Mouse (Mus musculus): ENCODE measurements around the gene Ddx46. TPM values are rescaled to one million over a fixed set of nuclear protein-coding genes. Genes with fewer than 3 reads are reported as not detected.
"Not testable (repeated sequence)": the region's sequence is repeated elsewhere in the genome, so short reads cannot be mapped to it uniquely, and the experiment has no call there.

Gene Ddx46
- polyA plus RNA-seq, 1 experiment from 2014 or later, result 21.4 TPM

- H3K9me3 ChIP-seq (replicated peaks; ENCODE audit: control insufficient read depth, low read length), result no peaks in the 10 kb centered on the region
- peaks cover 8% of the 10 kb centered on the region for H3K36me3 ChIP-seq (ENCODE audit: control insufficient read depth, insufficient read depth)
- peaks cover 8% of the 10 kb centered on the region for H3K4me1 ChIP-seq (ENCODE audit: control insufficient read depth, insufficient read depth, low read length)
- H3K27me3 ChIP-seq (ENCODE audit: control insufficient read depth, insufficient read depth, low read length), result no peaks in the 10 kb centered on the region
- peak within 1 kb of the TSS; percentile 73 for H3K4me3 ChIP-seq (ENCODE audit: low read length)
- ATAC-seq (replicated peaks; ENCODE audit: extremely low read depth, insufficient read depth, low FRiP score), result peak; percentile 98
- peak within 1 kb of the TSS; percentile 83 for H3K9ac ChIP-seq (ENCODE audit: low read length)
- peak within 1 kb of the TSS; percentile 86 for H3K4me2 ChIP-seq (ENCODE audit: low read depth, low read length)
- under 1% methylated on average over 59 of the region's 59 CpGs for WGBS
- H3K27ac ChIP-seq (ENCODE audit: low read length), result peak within 1 kb of the TSS; percentile 78
Measured at GRCm38 (mm10) chr13:55622649-55623541, 11.9 kb upstream of the Ddx46 start, which contains the start of gene Caml. Gene Caml, plus strand, starts transcription at chr13:55623005.

GRCm38 (mm10) chr13:55635146-55635571, 332 bp downstream of the Ddx46 start:
- peaks cover 20% of the 10 kb centered on the region for H3K36me3 ChIP-seq (ENCODE audit: control insufficient read depth, insufficient read depth)
- WGBS, result under 1% methylated on average over 40 of the region's 40 CpGs
- H3K9me3 ChIP-seq (replicated peaks; ENCODE audit: control insufficient read depth, low read length), result no peaks in the 10 kb centered on the region
- peak overlapping the region; percentile 96 for H3K9ac ChIP-seq (ENCODE audit: low read length)
- peak; percentile 30; the same call in 1 of the 2 replicates for ATAC-seq (replicated peaks; ENCODE audit: extremely low read depth, insufficient read depth, low FRiP score)
- peak overlapping the region; percentile 98 for H3K4me3 ChIP-seq (ENCODE audit: low read length)
- no peaks in the 10 kb centered on the region for H3K27me3 ChIP-seq (ENCODE audit: control insufficient read depth, insufficient read depth, low read length)
- peaks cover 12% of the 10 kb centered on the region for H3K4me1 ChIP-seq (ENCODE audit: control insufficient read depth, insufficient read depth, low read length)
- 0 out of 2 replicates have a peak overlapping the region, but pooled peaks have one; percentile 37 for H3K27ac ChIP-seq (ENCODE audit: low read length)
- peak overlapping the region; percentile 90 for H3K4me2 ChIP-seq (ENCODE audit: low read depth, low read length)

- 83% methylated on average over 14 of the region's 14 CpGs for WGBS
- no peaks in the 10 kb centered on the region for H3K27me3 ChIP-seq (ENCODE audit: control insufficient read depth, insufficient read depth, low read length)
- no peak overlapping the region for H3K27ac ChIP-seq (ENCODE audit: low read length)
- H3K9ac ChIP-seq (ENCODE audit: low read length), result no peak overlapping the region
- H3K9me3 ChIP-seq (replicated peaks; ENCODE audit: control insufficient read depth, low read length), result no peaks in the 10 kb centered on the region
- peaks cover 12% of the 10 kb centered on the region for H3K4me1 ChIP-seq (ENCODE audit: control insufficient read depth, insufficient read depth, low read length)
- no peak overlapping the region for H3K4me3 ChIP-seq (ENCODE audit: low read length)
- peaks cover 12% of the 10 kb centered on the region for H3K36me3 ChIP-seq (ENCODE audit: control insufficient read depth, insufficient read depth)
- H3K4me2 ChIP-seq (ENCODE audit: low read depth, low read length), result no peak overlapping the region
- no peak for ATAC-seq (replicated peaks; ENCODE audit: extremely low read depth, insufficient read depth, low FRiP score)
Measured at GRCm38 (mm10) chr13:55636185-55636983, 1.6 kb downstream of the Ddx46 start.

GRCm38 (mm10) chr13:55640480-55640879, 5.7 kb downstream of the Ddx46 start:
- peaks cover 11% of the 10 kb centered on the region for H3K4me1 ChIP-seq (ENCODE audit: control insufficient read depth, insufficient read depth, low read length)
- not testable (repeated sequence) for H3K4me3 ChIP-seq (ENCODE audit: low read length); H3K4me2 ChIP-seq (ENCODE audit: low read depth, low read length); H3K9ac ChIP-seq (ENCODE audit: low read length); H3K36me3 ChIP-seq (ENCODE audit: control insufficient read depth, insufficient read depth); ATAC-seq (replicated peaks; ENCODE audit: extremely low read depth, insufficient read depth, low FRiP score); H3K9me3 ChIP-seq (replicated peaks; ENCODE audit: control insufficient read depth, low read length); H3K27me3 ChIP-seq (ENCODE audit: control insufficient read depth, insufficient read depth, low read length); H3K27ac ChIP-seq (ENCODE audit: low read length)
- WGBS, result 35% methylated on average over 8 of the region's 8 CpGs

- WGBS, result 89% methylated on average over 2 of the region's 2 CpGs
- Histone ChIP-seq H3K36me3 (ENCODE audit: control insufficient read depth, insufficient read depth) (peaks cover 42% of the 10 kb centered on the region), H3K27me3 (ENCODE audit: control insufficient read depth, insufficient read depth, low read length) (no peaks in the 10 kb centered on the region), H3K9ac (ENCODE audit: low read length) (no peak overlapping the region), H3K27ac (ENCODE audit: low read length) (no peak overlapping the region), H3K4me1 (ENCODE audit: control insufficient read depth, insufficient read depth, low read length) (no peaks in the 10 kb centered on the region), H3K9me3 (replicated peaks; ENCODE audit: control insufficient read depth, low read length) (no peaks in the 10 kb centered on the region), H3K4me3 (ENCODE audit: low read length) (no peak overlapping the region), H3K4me2 (ENCODE audit: low read depth, low read length) (no peak overlapping the region)
- no peak for ATAC-seq (replicated peaks; ENCODE audit: extremely low read depth, insufficient read depth, low FRiP score)
Measured at GRCm38 (mm10) chr13:55644525-55644924, 9.7 kb downstream of the Ddx46 start.

GRCm38 (mm10) chr13:55650098-55650497, 15.3 kb downstream of the Ddx46 start:
- no peak overlapping the region for H3K9ac ChIP-seq (ENCODE audit: low read length)
- H3K4me2 ChIP-seq (ENCODE audit: low read depth, low read length), result no peak overlapping the region
- no peak for ATAC-seq (replicated peaks; ENCODE audit: extremely low read depth, insufficient read depth, low FRiP score)
- H3K9me3 ChIP-seq (replicated peaks; ENCODE audit: control insufficient read depth, low read length), result no peaks in the 10 kb centered on the region
- WGBS, result 88% methylated on average over 12 of the region's 12 CpGs
- no peaks in the 10 kb centered on the region for H3K27me3 ChIP-seq (ENCODE audit: control insufficient read depth, insufficient read depth, low read length)
- H3K4me1 ChIP-seq (ENCODE audit: control insufficient read depth, insufficient read depth, low read length), result no peaks in the 10 kb centered on the region
- H3K27ac ChIP-seq (ENCODE audit: low read length), result no peak overlapping the region
- H3K4me3 ChIP-seq (ENCODE audit: low read length), result no peak overlapping the region
- peaks cover 89% of the 10 kb centered on the region for H3K36me3 ChIP-seq (ENCODE audit: control insufficient read depth, insufficient read depth)

- Histone ChIP-seq H3K9ac (ENCODE audit: low read length) (no peak overlapping the region), H3K4me1 (ENCODE audit: control insufficient read depth, insufficient read depth, low read length) (no peaks in the 10 kb centered on the region), H3K4me2 (ENCODE audit: low read depth, low read length) (no peak overlapping the region), H3K4me3 (ENCODE audit: low read length) (no peak overlapping the region), H3K27ac (ENCODE audit: low read length) (no peak overlapping the region), H3K27me3 (ENCODE audit: control insufficient read depth, insufficient read depth, low read length) (no peaks in the 10 kb centered on the region), H3K36me3 (ENCODE audit: control insufficient read depth, insufficient read depth) (peaks cover 88% of the 10 kb centered on the region), H3K9me3 (replicated peaks; ENCODE audit: control insufficient read depth, low read length) (no peaks in the 10 kb centered on the region)
- 80% methylated on average over 6 of the region's 6 CpGs for WGBS
- ATAC-seq (replicated peaks; ENCODE audit: extremely low read depth, insufficient read depth, low FRiP score), result no peak
Measured at GRCm38 (mm10) chr13:55650980-55651379, 16.2 kb downstream of the Ddx46 start.

GRCm38 (mm10) chr13:55668550-55668949, 33.7 kb downstream of the Ddx46 start:
- Histone ChIP-seq H3K36me3 (ENCODE audit: control insufficient read depth, insufficient read depth) (peaks cover 65% of the 10 kb centered on the region), H3K27me3 (ENCODE audit: control insufficient read depth, insufficient read depth, low read length) (no peaks in the 10 kb centered on the region), H3K4me1 (ENCODE audit: control insufficient read depth, insufficient read depth, low read length) (no peaks in the 10 kb centered on the region), H3K9me3 (replicated peaks; ENCODE audit: control insufficient read depth, low read length) (peaks cover 5% of the 10 kb centered on the region; the same call in 1 of the 2 replicates), H3K9ac (ENCODE audit: low read length) (no peak overlapping the region), H3K4me3 (ENCODE audit: low read length) (no peak overlapping the region), H3K27ac (ENCODE audit: low read length) (no peak overlapping the region), H3K4me2 (ENCODE audit: low read depth, low read length) (no peak overlapping the region)
- WGBS, result 86% methylated on average over 6 of the region's 6 CpGs
- ATAC-seq (replicated peaks; ENCODE audit: extremely low read depth, insufficient read depth, low FRiP score), result no peak
